Mouse (Mus musculus) embryonic facial prominence, embryonic 14.5 days (tissue): ENCODE data around the gene Thap2. TPM values are rescaled to one million over a fixed set of nuclear protein-coding genes. Genes with fewer than 3 reads are reported as not detected.

Source experiments
- ATAC-seq: fragments of 200-750 bp; cut with Nextera tagmentation; 2 replicates; pipeline ENCODE4 v1.8.0; 2017; ENCODE audit warnings: low read depth, moderate number of reproducible peaks, moderate TSS enrichment
- DNase-seq: peaks from one replicate; pipeline ENCODE4 v3.0.0-alpha.2; 2015; ENCODE audit warnings: low spot score
- H3K27ac ChIP-seq: fragments of 300-500 bp; sonication (generic); replicated peaks from 2 replicates; pipeline ENCODE4 v1.5.1; 2014; ENCODE audit warnings: low read depth, mild to moderate bottlenecking, low read length, moderate library complexity
- H3K27me3 ChIP-seq: fragments of 300-500 bp; sonication (generic); replicated peaks from 2 replicates; pipeline ENCODE4 v1.6.1; 2014; ENCODE audit warnings: low read length; ENCODE audit not compliant: control insufficient read depth, insufficient read depth
- H3K36me3 ChIP-seq: fragments of 300-500 bp; sonication (generic); 2 replicates; pipeline ENCODE4 v1.6.1; 2014; ENCODE audit warnings: low read length, mixed read lengths; ENCODE audit not compliant: control insufficient read depth, insufficient read depth
- H3K4me1 ChIP-seq: fragments of 300-500 bp; sonication (generic); 2 replicates; pipeline ENCODE4 v1.6.1; 2014; ENCODE audit warnings: antibody characterized with exemption, low read length; ENCODE audit not compliant: control insufficient read depth, insufficient read depth
- H3K4me2 ChIP-seq: fragments of 300-500 bp; sonication (generic); 2 replicates; pipeline ENCODE4 v1.6.1; 2014; ENCODE audit warnings: low read depth, mild to moderate bottlenecking, low read length, moderate library complexity, mixed read lengths
- H3K4me3 ChIP-seq: fragments of 300-500 bp; sonication (generic); 2 replicates; pipeline ENCODE4 v1.5.1; 2014; ENCODE audit warnings: low read depth, mild to moderate bottlenecking, low read length
- H3K9ac ChIP-seq: fragments of 300-500 bp; sonication (generic); 2 replicates; pipeline ENCODE4 v1.6.1; 2014; ENCODE audit warnings: low read depth, mild to moderate bottlenecking, low read length, moderate library complexity, mixed read lengths
- H3K9me3 ChIP-seq: fragments of 300-500 bp; sonication (generic); 2 replicates; pipeline ENCODE4 v1.6.1; 2016; ENCODE audit warnings: low read length; ENCODE audit not compliant: control insufficient read depth
- WGBS: fragments of 180-500 bp; shearing (Covaris S2); extraction: QIAGEN DNeasy Blood & Tissue Kit; methylation state at CpG from one replicate; pipeline ENCODE4 v1.1.7; 2014; 5-methylcytosine and 5-hydroxymethylcytosine counted together
- polyA plus RNA-seq: library from polyadenylated mRNA; unstranded; fragments of >200 nt; fragmentation: Nextera tagmentation; extraction: Ambion mirVana; gene quantifications from 2 replicates; pipeline ENCODE4 v1.2.1, GENCODE M21; 2014

Gene Thap2
- polyA plus RNA-seq, 1 experiment from 2014 or later = 15.6 TPM

DNA sequence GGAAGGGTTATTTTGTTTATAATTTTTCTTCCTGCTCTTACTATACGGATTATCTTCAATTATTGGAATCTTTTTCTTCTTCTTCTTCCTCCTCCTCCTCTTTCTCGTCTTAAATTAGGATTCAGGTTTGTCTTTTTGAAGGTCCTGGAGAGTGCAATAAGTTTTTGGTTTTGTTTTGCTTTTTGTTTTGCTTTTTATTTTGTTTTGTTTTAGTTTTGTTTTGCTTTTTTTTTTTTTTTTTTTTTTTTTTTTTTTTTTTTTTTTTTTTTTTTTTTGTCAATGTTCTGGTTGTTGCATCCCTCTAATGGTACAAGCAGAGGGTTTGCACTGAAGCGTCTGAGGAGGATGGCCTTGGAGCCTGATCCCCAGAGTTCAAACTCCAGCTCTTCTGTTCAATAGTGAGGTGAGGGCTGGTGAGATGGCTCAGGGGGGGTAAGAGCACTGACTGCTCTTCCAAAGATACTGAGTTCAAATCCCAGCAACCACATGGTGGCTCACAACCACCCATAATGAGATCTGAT lies 55.2 kb downstream of the Thap2 start:
- no peaks in the 10 kb centered on the region for H3K27me3 ChIP-seq
- no peaks in the 10 kb centered on the region for H3K9me3 ChIP-seq
- no peak overlapping the region for H3K27ac ChIP-seq
- no peak overlapping the region for H3K9ac ChIP-seq
- WGBS = 82% methylated on average over 3 of the region's 3 CpGs
- no peaks in the 10 kb centered on the region for H3K4me1 ChIP-seq
- no peaks in the 10 kb centered on the region for H3K36me3 ChIP-seq
- no peak for ATAC-seq
- H3K4me2 ChIP-seq = no peak overlapping the region
- no peak for DNase-seq
- no peak overlapping the region for H3K4me3 ChIP-seq

DNA sequence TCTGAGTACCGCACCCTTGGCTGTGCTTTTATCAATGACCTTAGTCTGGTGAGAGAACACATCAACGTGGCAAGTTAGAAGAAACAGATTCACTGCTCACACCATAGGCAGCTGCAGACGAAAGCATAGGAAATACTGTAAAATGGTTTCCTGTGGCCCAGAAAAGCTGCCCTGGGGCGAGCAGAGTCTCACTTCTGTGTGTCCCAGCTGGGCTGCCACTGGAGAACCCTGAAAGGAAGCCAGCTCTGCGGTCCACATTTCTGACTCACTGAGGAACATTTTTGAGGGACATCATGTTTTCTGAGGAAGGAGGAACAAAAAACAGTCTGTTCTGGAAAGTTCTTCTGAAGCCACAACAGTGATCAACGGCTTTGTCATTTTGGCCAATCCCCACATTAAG lies 55.7 kb downstream of the Thap2 start:
- WGBS = 59% methylated on average over 6 of the region's 6 CpGs
- H3K9me3 ChIP-seq = no peaks in the 10 kb centered on the region
- DNase-seq = no peak
- no peak for ATAC-seq
- no peak overlapping the region for H3K4me3 ChIP-seq
- H3K4me2 ChIP-seq = no peak overlapping the region
- no peaks in the 10 kb centered on the region for H3K27me3 ChIP-seq
- no peaks in the 10 kb centered on the region for H3K4me1 ChIP-seq
- no peaks in the 10 kb centered on the region for H3K36me3 ChIP-seq
- H3K9ac ChIP-seq = no peak overlapping the region
- H3K27ac ChIP-seq = no peak overlapping the region

DNA sequence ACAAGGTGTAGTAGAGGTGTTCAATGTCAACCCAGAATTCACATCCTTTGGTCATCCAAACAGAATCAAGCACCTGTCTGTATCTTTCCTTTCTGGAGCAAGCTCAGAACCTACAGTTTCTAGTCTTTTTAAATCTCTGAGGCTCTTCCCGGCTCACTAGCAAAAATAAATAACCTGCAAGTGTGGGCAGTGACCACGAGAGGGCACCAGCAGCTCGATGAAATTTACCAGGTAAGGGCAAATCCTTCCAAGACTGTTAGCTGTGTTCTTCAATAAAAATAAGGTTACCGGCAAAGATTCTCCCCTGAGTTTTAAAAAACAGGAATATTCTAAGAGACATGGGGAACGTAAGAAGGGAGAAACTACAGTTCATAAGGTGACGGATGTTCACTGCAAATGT lies 60.9 kb downstream of the Thap2 start:
- no peaks in the 10 kb centered on the region for H3K9me3 ChIP-seq
- H3K9ac ChIP-seq = no peak overlapping the region
- no peak overlapping the region for H3K27ac ChIP-seq
- WGBS = 10% methylated on average over 6 of the region's 6 CpGs
- H3K4me2 ChIP-seq = no peak overlapping the region
- no peaks in the 10 kb centered on the region for H3K27me3 ChIP-seq
- H3K4me1 ChIP-seq = no peaks in the 10 kb centered on the region
- no peak for ATAC-seq
- H3K36me3 ChIP-seq = no peaks in the 10 kb centered on the region
- DNase-seq = peak; percentile 74
- no peak overlapping the region for H3K4me3 ChIP-seq

DNA sequence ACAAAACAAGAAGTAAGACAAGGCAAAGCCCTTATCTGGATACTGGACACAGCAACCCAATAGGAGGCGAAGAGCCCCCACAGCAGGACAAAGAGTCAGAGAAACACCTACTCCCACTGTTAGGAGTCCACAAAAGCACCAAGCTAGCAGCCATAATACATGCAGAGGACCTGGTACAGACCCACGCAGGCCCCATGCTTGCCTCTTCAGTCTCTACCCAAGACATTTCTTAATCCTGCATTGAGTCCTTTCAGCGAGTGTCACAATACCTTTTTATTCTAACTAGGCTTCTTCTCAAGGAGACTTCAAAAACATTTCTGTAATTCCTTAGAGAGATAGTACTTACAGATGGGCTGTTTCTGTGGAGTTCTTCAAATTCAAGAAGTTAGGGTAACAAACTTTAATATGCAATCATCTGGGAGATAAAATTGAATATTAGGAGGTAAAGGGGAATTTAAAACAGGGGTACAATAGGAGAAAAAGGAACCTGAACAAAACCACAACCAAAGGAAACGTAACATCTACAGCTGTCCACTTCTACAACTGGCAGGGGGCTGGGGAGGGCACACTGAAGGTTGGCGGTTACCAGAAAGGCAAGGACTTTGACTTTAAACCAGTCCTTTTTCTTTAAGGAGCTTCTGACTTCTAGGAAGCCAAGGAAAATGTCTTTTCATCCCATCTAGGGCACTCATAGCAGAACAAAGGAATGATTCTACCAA lies 62.8 kb downstream of the Thap2 start:
- H3K4me3 ChIP-seq = no peak overlapping the region
- 76% methylated on average over 5 of the region's 5 CpGs for WGBS
- H3K9ac ChIP-seq = no peak overlapping the region

More for the DNA sequence above, 62.8 kb downstream of the Thap2 start:
- no peak overlapping the region for H3K27ac ChIP-seq
- H3K9me3 ChIP-seq = no peaks in the 10 kb centered on the region
- DNase-seq = no peak
- H3K4me2 ChIP-seq = no peak overlapping the region
- ATAC-seq = no peak
- H3K27me3 ChIP-seq = no peaks in the 10 kb centered on the region
- no peaks in the 10 kb centered on the region for H3K36me3 ChIP-seq
- no peaks in the 10 kb centered on the region for H3K4me1 ChIP-seq

Other genes starting within 250 kb of the Thap2 start
- 0.06 TPM in 1 of 2 replicates, not detected in the other for gene Tph2, start 199.4 kb downstream of the Thap2 start, polyA plus RNA-seq
- 61.4 and 74.0 TPM in 2 replicates for gene Tbc1d15, start 133.0 kb downstream of the Thap2 start, polyA plus RNA-seq
- 7.1 and 9.4 TPM in 2 replicates for gene Rab21, start 68.8 kb downstream of the Thap2 start, polyA plus RNA-seq
- gene Tmem19, start 21.9 kb downstream of the Thap2 start, polyA plus RNA-seq = 29.3 and 36.2 TPM in 2 replicates
- gene Zfc3h1, start 516 bp upstream of the Thap2 start, polyA plus RNA-seq = 26.6 and 27.4 TPM in 2 replicates
- 0.42 TPM in 1 of 2 replicates, not detected in the other for gene A930009A15Rik, start 185.5 kb upstream of the Thap2 start, polyA plus RNA-seq
- 10.4 and 13.1 TPM in 2 replicates for gene Lgr5, start 203.3 kb upstream of the Thap2 start, polyA plus RNA-seq